Mouse (Mus musculus) hindbrain, embryonic 12.5 days (tissue): ENCODE measurements around the gene Tnfrsf21. TPM values are rescaled to one million over a fixed set of nuclear protein-coding genes. Genes with fewer than 3 reads are reported as not detected.

ENCODE experiments used
- ATAC-seq: fragments of 200-750 bp; cut with Nextera tagmentation; 2 replicates; pipeline ENCODE4 v1.8.0; 2017; ENCODE audit warnings: moderate TSS enrichment; ENCODE audit not compliant: low FRiP score
- H3K27ac ChIP-seq: fragments of 300-500 bp; sonication (generic); 2 replicates; pipeline ENCODE4 v1.5.1; 2016; ENCODE audit warnings: mild to moderate bottlenecking
- H3K27me3 ChIP-seq: fragments of 300-500 bp; sonication (generic); 2 replicates; pipeline ENCODE4 v1.6.1; 2016; ENCODE audit warnings: mild to moderate bottlenecking
- H3K36me3 ChIP-seq: fragments of 300-500 bp; sonication (generic); 2 replicates; pipeline ENCODE4 v1.6.1; 2016; ENCODE audit warnings: mild to moderate bottlenecking
- H3K4me1 ChIP-seq: fragments of 300-500 bp; sonication (generic); 2 replicates; pipeline ENCODE4 v1.6.1; 2016
- H3K4me2 ChIP-seq: fragments of 300-500 bp; sonication (generic); replicated peaks from 2 replicates; pipeline ENCODE4 v1.6.1; 2016; ENCODE audit warnings: mild to moderate bottlenecking
- H3K4me3 ChIP-seq: fragments of 300-500 bp; sonication (generic); 2 replicates; pipeline ENCODE4 v1.5.1; 2016; ENCODE audit warnings: mild to moderate bottlenecking
- H3K9ac ChIP-seq: fragments of 300-500 bp; sonication (generic); 2 replicates; pipeline ENCODE4 v1.6.1; 2016; ENCODE audit warnings: mild to moderate bottlenecking, moderate library complexity
- H3K9me3 ChIP-seq: fragments of 300-500 bp; sonication (generic); replicated peaks from 2 replicates; pipeline ENCODE4 v1.6.1; 2016; ENCODE audit warnings: mild to moderate bottlenecking
- WGBS: fragments of 180-500 bp; shearing (Covaris S2); methylation state at CpG from one replicate; pipeline ENCODE4 v1.1.7; 2016; 5-methylcytosine and 5-hydroxymethylcytosine counted together
- polyA plus RNA-seq: library from polyadenylated mRNA; unstranded; fragments of >200 nt; fragmentation: Nextera tagmentation; extraction: Ambion mirVana; gene quantifications from 2 replicates; pipeline ENCODE4 v1.2.1, GENCODE M21; 2016

Tnfrsf21 gene
- polyA plus RNA-seq, 1 experiment from 2014 or later, result 44.9 TPM

GRCm38 (mm10) chr17:43137838-43138237 is 121.5 kb downstream of the Tnfrsf21 start:
- no peak overlapping the region for H3K4me3 ChIP-seq
- no peaks in the 10 kb centered on the region for H3K4me1 ChIP-seq
- H3K27me3 ChIP-seq, result no peaks in the 10 kb centered on the region
- 96% methylated on average over 9 of the region's 9 CpGs for WGBS
- H3K27ac ChIP-seq, result no peak overlapping the region
- no peak for ATAC-seq
- no peak overlapping the region for H3K9ac ChIP-seq
- H3K36me3 ChIP-seq, result no peaks in the 10 kb centered on the region
- no peak overlapping the region for H3K4me2 ChIP-seq
- no peaks in the 10 kb centered on the region for H3K9me3 ChIP-seq

- H3K4me3 ChIP-seq, result no peak overlapping the region
- WGBS, result 87% methylated on average over 7 of the region's 7 CpGs
- H3K27ac ChIP-seq, result no peak overlapping the region
- no peaks in the 10 kb centered on the region for H3K4me1 ChIP-seq
- no peaks in the 10 kb centered on the region for H3K27me3 ChIP-seq
- H3K9me3 ChIP-seq, result no peaks in the 10 kb centered on the region
- ATAC-seq, result no peak
- H3K9ac ChIP-seq, result no peak overlapping the region
- H3K36me3 ChIP-seq, result no peaks in the 10 kb centered on the region
- H3K4me2 ChIP-seq, result no peak overlapping the region
Measured at GRCm38 (mm10) chr17:43138356-43138755, 122.0 kb downstream of the Tnfrsf21 start.

Other genes with a start within 250 kb of the Tnfrsf21 start
- 14.8 and 16.2 TPM in 2 replicates for gene Cd2ap, start 139.9 kb upstream of the Tnfrsf21 start, polyA plus RNA-seq